21 mouse cellular contexts compared by ENCODE assay signal in the genomic region with DNA sequence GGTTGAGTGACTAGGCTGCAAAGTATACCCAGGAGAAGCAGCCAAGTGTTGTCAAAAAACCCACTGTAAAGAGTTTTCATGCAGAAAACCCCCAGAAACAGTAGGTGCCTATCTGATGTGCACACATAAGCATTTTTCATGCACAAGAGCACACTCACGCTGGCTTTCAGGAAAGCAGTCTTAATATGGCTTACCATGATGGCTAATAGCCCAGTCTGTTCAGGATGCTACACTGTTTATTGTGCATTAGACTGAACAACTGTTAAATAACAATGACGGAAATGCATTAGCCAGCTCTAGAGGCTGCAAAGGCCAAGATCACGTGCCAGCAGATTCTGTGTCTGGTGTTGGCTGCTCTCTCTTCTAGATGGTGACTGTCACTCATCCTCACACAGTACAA.
A peak's percentile ranks its signal among the peaks of the same experiment; 100 is the strongest.
DNase-seq lines count a peak whose midpoint lies in the region; ATAC-seq and TF ChIP-seq lines count a peak whose summit lies in the region.
"Had no signal": no experiment of that assay in that cellular context is flagged by ENCODE, and none has a peak within 500 bp of the region (broad histone marks: within the 10 kb centered on the region; RNA-seq: fewer than 3 reads in every experiment).

No protein-coding gene starts in this region.

- WGBS in hindbrain, embryonic 15.5 days, result 55% methylated on average over 3 of the region's 3 CpGs
- 88% methylated on average over 3 of the region's 3 CpGs for WGBS in hindbrain, embryonic 10.5 days
- WGBS in midbrain, postnatal 0 days, result 67% methylated on average over 3 of the region's 3 CpGs
- 83% methylated on average over 3 of the region's 3 CpGs for WGBS in midbrain, embryonic 11.5 days

- no peaks in the 10 kb centered on the region for H3K27me3 ChIP-seq in hindbrain, embryonic 15.5 days
- H3K27me3 ChIP-seq in hindbrain, embryonic 10.5 days (ENCODE audit: insufficient read depth, poor library complexity, severe bottlenecking), result no peaks in the 10 kb centered on the region; the same call in 1 of the 2 replicates
- no peaks in the 10 kb centered on the region for H3K27me3 ChIP-seq in midbrain, postnatal 0 days (ENCODE audit: insufficient read depth, low read length)
- H3K27me3 ChIP-seq in midbrain, embryonic 11.5 days (ENCODE audit: control insufficient read depth, insufficient read depth, low read length), result no peaks in the 10 kb centered on the region
- H3K27me3 ChIP-seq: heart, embryonic 15.5 days had no signal

- H3K4me3 ChIP-seq in hindbrain, embryonic 15.5 days, result no peak overlapping the region
- H3K4me3 ChIP-seq in hindbrain, embryonic 10.5 days, result no peak overlapping the region
- no peak overlapping the region for H3K4me3 ChIP-seq in midbrain, postnatal 0 days (ENCODE audit: low read depth, low read length)
- no peak overlapping the region for H3K4me3 ChIP-seq in midbrain, embryonic 11.5 days (ENCODE audit: low read depth, low read length)
- H3K4me3 ChIP-seq: embryonic facial prominence, embryonic 10.5 days; heart, adult 2 months; heart, embryonic 15.5 days had no signal

- no peak overlapping the region for H3K4me2 ChIP-seq in hindbrain, embryonic 15.5 days
- no peak overlapping the region for H3K4me2 ChIP-seq in midbrain, postnatal 0 days (ENCODE audit: low read depth, low read length, poor library complexity, severe bottlenecking)
- no peak overlapping the region for H3K4me2 ChIP-seq in midbrain, embryonic 11.5 days
- H3K4me2 ChIP-seq: heart, embryonic 11.5 days; heart, embryonic 15.5 days had no signal

- ATAC-seq in cerebellum, adult (ENCODE audit: insufficient number of reproducible peaks, low FRiP score, low TSS enrichment), result no peak
- ATAC-seq in hindbrain, embryonic 15.5 days (ENCODE audit: low FRiP score, low read depth), result 0 out of 2 replicates have a peak, but pooled peaks have one; percentile 8
- ATAC-seq in midbrain, postnatal 0 days (ENCODE audit: low FRiP score), result no peak
- ATAC-seq in midbrain, embryonic 11.5 days (ENCODE audit: low FRiP score), result no peak
- ATAC-seq: CD4-positive, CD25-positive, alpha-beta regulatory T cell, adult 4 months; forebrain, postnatal 0 days had no signal

- H3K4me1 ChIP-seq in hindbrain, embryonic 15.5 days (replicated peaks), result no peaks in the 10 kb centered on the region
- peaks cover 10% of the 10 kb centered on the region; the same call in 1 of the 2 replicates for H3K4me1 ChIP-seq in hindbrain, embryonic 10.5 days (replicated peaks)
- H3K4me1 ChIP-seq in midbrain, postnatal 0 days (ENCODE audit: insufficient read depth, low read length), result no peaks in the 10 kb centered on the region
- peaks cover 3% of the 10 kb centered on the region; the same call in 1 of the 2 replicates for H3K4me1 ChIP-seq in midbrain, embryonic 11.5 days (ENCODE audit: control insufficient read depth, insufficient read depth, low read length)
- H3K4me1 ChIP-seq: heart, embryonic 15.5 days had no signal

- H3K9ac ChIP-seq in hindbrain, embryonic 15.5 days, result no peak overlapping the region
- H3K9ac ChIP-seq in midbrain, postnatal 0 days (replicated peaks; ENCODE audit: low read length, poor library complexity, severe bottlenecking), result no peak overlapping the region
- H3K9ac ChIP-seq in midbrain, embryonic 11.5 days (ENCODE audit: low read length), result no peak overlapping the region
- H3K9ac ChIP-seq: forebrain, postnatal 0 days; heart, embryonic 15.5 days had no signal

- H3K36me3 ChIP-seq in hindbrain, embryonic 15.5 days, result no peaks in the 10 kb centered on the region
- H3K36me3 ChIP-seq in hindbrain, embryonic 10.5 days, result no peaks in the 10 kb centered on the region
- no peaks in the 10 kb centered on the region for H3K36me3 ChIP-seq in midbrain, postnatal 0 days (ENCODE audit: insufficient read depth, low read length)
- no peaks in the 10 kb centered on the region for H3K36me3 ChIP-seq in midbrain, embryonic 11.5 days (ENCODE audit: control insufficient read depth, insufficient read depth, low read length)
- H3K36me3 ChIP-seq: embryonic facial prominence, embryonic 10.5 days; G1E; heart, embryonic 15.5 days had no signal

- H3K27ac ChIP-seq in hindbrain, embryonic 15.5 days (replicated peaks), result no peak overlapping the region
- H3K27ac ChIP-seq in hindbrain, embryonic 10.5 days, result no peak overlapping the region
- no peak overlapping the region for H3K27ac ChIP-seq in midbrain, postnatal 0 days (ENCODE audit: low read depth, low read length)
- H3K27ac ChIP-seq in midbrain, embryonic 11.5 days (ENCODE audit: low read depth, low read length), result no peak overlapping the region
- H3K27ac ChIP-seq: embryonic facial prominence, embryonic 10.5 days; heart, adult 2 months; heart, embryonic 15.5 days had no signal

- TF ChIP-seq CTCF in midbrain, postnatal 0 days (IDR thresholded peaks at IDR 0.05), result no peak

- no peaks in the 10 kb centered on the region for H3K9me3 ChIP-seq in hindbrain, embryonic 15.5 days
- H3K9me3 ChIP-seq in hindbrain, embryonic 10.5 days, result no peaks in the 10 kb centered on the region
- no peaks in the 10 kb centered on the region for H3K9me3 ChIP-seq in midbrain, postnatal 0 days (ENCODE audit: low read length)
- H3K9me3 ChIP-seq in midbrain, embryonic 11.5 days (ENCODE audit: control insufficient read depth, low read length), result no peaks in the 10 kb centered on the region
- H3K9me3 ChIP-seq: embryonic facial prominence, embryonic 10.5 days; heart, embryonic 15.5 days had no signal

- DNase-seq in cerebellum, postnatal 10 days, result peak; percentile 10 to 19
- no peak for DNase-seq in hindbrain, embryonic 10.5 days (ENCODE audit: low spot score)
- DNase-seq in midbrain, postnatal 0 days (ENCODE audit: low spot score), result peak; percentile 76
- DNase-seq in midbrain, embryonic 11.5 days (ENCODE audit: low spot score, missing footprints), result no peak
- no peak for DNase-seq in kidney, postnatal 14 days
- DNase-seq: adrenal gland, postnatal 10 days; B cell, adult 2 months; cerebellum, adult 18-20 months; cerebellum, adult 9-11 months; forebrain, postnatal 0 days; gastrocnemius, postnatal 14 days; heart, adult 2 months; heart, postnatal 14 days; kidney, adult 11 months had no signal

Comparison
In these comparisons a context has a peak if more than half of its experiments do, and no peak if none do; other contexts are left out.
1. DNase-seq: peak in cerebellum, postnatal 10 days (2 of 2) and midbrain, postnatal 0 days (single experiment); none in hindbrain, embryonic 10.5 days (single experiment), midbrain, embryonic 11.5 days (single experiment) and kidney, postnatal 14 days (single experiment).